Comparison of ENCODE assay signal across 8 mouse cellular contexts in genomic region chr3:152106225-152107148, GRCm38 (mm10). TPM values are rescaled to one million over a fixed set of nuclear protein-coding genes. Genes with fewer than 3 reads are reported as not detected.
A peak's percentile ranks its signal among the peaks of the same experiment; 100 is the strongest.
DNase-seq lines count a peak whose midpoint lies in the region; ATAC-seq lines count a peak whose summit lies in the region.

No protein-coding gene starts in this region.

- H3K9ac ChIP-seq in heart, embryonic 14.5 days (ENCODE audit: low read length) = peak overlapping the region; percentile 58
- peak overlapping the region; percentile 50 for H3K9ac ChIP-seq in neural tube, embryonic 14.5 days (replicated peaks; ENCODE audit: low read depth, low read length)

- intact Hi-C loops in heart, postnatal 14 days (cut with DNase I) = no loop called here
- intact Hi-C loops in left cerebral cortex, postnatal 10 days (cut with DNase I) = no loop called here

- H3K9me3 ChIP-seq in heart, embryonic 14.5 days (ENCODE audit: control insufficient read depth, low read length) = no peaks in the 10 kb centered on the region
- H3K9me3 ChIP-seq in neural tube, embryonic 14.5 days (ENCODE audit: control insufficient read depth, low read length) = no peaks in the 10 kb centered on the region; the same call in 1 of the 2 replicates

- 0 out of 2 replicates have a peak, but pooled peaks have one; percentile 11 for ATAC-seq in heart, embryonic 14.5 days (ENCODE audit: insufficient number of reproducible peaks, insufficient read depth, low FRiP score, low read depth)
- peak; percentile 74 for ATAC-seq in neural tube, embryonic 14.5 days (ENCODE audit: low read depth)
- ATAC-seq in activated CD4-positive, CD25-positive, alpha-beta regulatory T cell, adult 4 months = no peak

- H3K4me2 ChIP-seq in heart, embryonic 14.5 days (ENCODE audit: low read length) = peak overlapping the region; percentile 87
- peak overlapping the region; percentile 93 for H3K4me2 ChIP-seq in neural tube, embryonic 14.5 days (ENCODE audit: low read depth, low read length)

- H3K4me1 ChIP-seq in heart, embryonic 14.5 days (ENCODE audit: control insufficient read depth in 2 of 2, insufficient read depth in 2 of 2, low read length in 2 of 2) = peaks cover 17 to 26% of the 10 kb centered on the region in 2 experiments
- H3K4me1 ChIP-seq in neural tube, embryonic 14.5 days (ENCODE audit: control insufficient read depth, insufficient read depth, low read length) = peaks cover 9% of the 10 kb centered on the region

- no peaks in the 10 kb centered on the region; the same call in 1 of the 2 replicates for H3K27me3 ChIP-seq in heart, embryonic 14.5 days (ENCODE audit: control insufficient read depth, insufficient read depth, low read length)
- H3K27me3 ChIP-seq in neural tube, embryonic 14.5 days (ENCODE audit: control insufficient read depth, insufficient read depth, low read length) = no peaks in the 10 kb centered on the region

- peak overlapping the region; percentile 32 to 41 for H3K4me3 ChIP-seq in heart, embryonic 14.5 days (ENCODE audit: control insufficient read depth in 1 of 2, insufficient read depth in 1 of 2, low read depth in 1 of 2, low read length in 2 of 2)
- peak overlapping the region; percentile 42 for H3K4me3 ChIP-seq in neural tube, embryonic 14.5 days (ENCODE audit: low read depth, low read length)

- DNase-seq in heart, postnatal 14 days = no peak
- DNase-seq in cerebellum, adult 8-10 months = peak; percentile 15
- DNase-seq in frontal cortex, postnatal 14 days (ENCODE audit: low spot score in 2 of 2) = peak; percentile 61 to 65
- DNase-seq in left cerebral cortex, postnatal 10 days (ENCODE audit: extremely low spot score in 1 of 2, low spot score in 2 of 2) = peak; percentile 59 to 64
- DNase-seq in urinary bladder, postnatal 25 days (ENCODE audit: low spot score) = no peak

- H3K27ac ChIP-seq in heart, embryonic 14.5 days (replicated peaks in 1 of 2; ENCODE audit: control insufficient read depth in 1 of 2, insufficient read depth in 1 of 2, low read depth in 2 of 2, low read length in 2 of 2) = no peak overlapping the region
- H3K27ac ChIP-seq in neural tube, embryonic 14.5 days (ENCODE audit: low read depth, low read length) = peak overlapping the region; percentile 39; the same call in 1 of the 2 replicates

- no peaks in the 10 kb centered on the region for H3K36me3 ChIP-seq in heart, embryonic 14.5 days (ENCODE audit: control insufficient read depth, insufficient read depth, low read length)
- no peaks in the 10 kb centered on the region for H3K36me3 ChIP-seq in neural tube, embryonic 14.5 days (ENCODE audit: control insufficient read depth, insufficient read depth, low read length)

- 2% methylated on average over 28 of the region's 28 CpGs for WGBS in heart, embryonic 14.5 days
- WGBS in neural tube, embryonic 14.5 days = 2% methylated on average over 28 of the region's 28 CpGs

RNA-seq across cellular contexts. Expression of gene Gipc2, which starts 59.5 kb away (rescaled TPM):
- 2.9 and 4.1 TPM in 2 replicates for polyA plus RNA-seq in heart, embryonic 14.5 days (2014; fragmentation: Nextera tagmentation; extraction: Ambion mirVana)
- total RNA-seq in heart, postnatal 14 days (2021) = 1 to 10 TPM; 2.1 to 2.9 TPM
- 1 to 10 TPM; 3.6 to 4.0 TPM for total RNA-seq in left cerebral cortex, postnatal 10 days (2021)
- 7.7 and 15.2 TPM in 2 replicates for polyA plus RNA-seq in neural tube, embryonic 14.5 days (2014; fragmentation: Nextera tagmentation; extraction: Ambion mirVana)
- polyA plus RNA-seq in activated CD4-positive, CD25-positive, alpha-beta regulatory T cell, adult 4 months (2017; shearing (Covaris generic)) = not detected

Comparison
In these comparisons a context has a peak if more than half of its experiments do, and no peak if none do; other contexts are left out.
1. DNase-seq: peak in cerebellum, adult 8-10 months (single experiment), frontal cortex, postnatal 14 days (2 of 2) and left cerebral cortex, postnatal 10 days (2 of 2); none in heart, postnatal 14 days (0 of 2) and urinary bladder, postnatal 25 days (single experiment).